Mouse (Mus musculus): Measurements from ENCODE around the gene Zfp977. TPM values are rescaled to one million over a fixed set of nuclear protein-coding genes. Genes with fewer than 3 reads are reported as not detected.
"Not testable (repeated sequence)": the region's sequence is repeated elsewhere in the genome, so short reads cannot be mapped to it uniquely, and the experiment has no call there.

Gene Zfp977
- polyA plus RNA-seq (2015; fragmentation: Nextera tagmentation; extraction: Ambion mirVana): 1.4 and 1.5 TPM in 2 replicates

DNA sequence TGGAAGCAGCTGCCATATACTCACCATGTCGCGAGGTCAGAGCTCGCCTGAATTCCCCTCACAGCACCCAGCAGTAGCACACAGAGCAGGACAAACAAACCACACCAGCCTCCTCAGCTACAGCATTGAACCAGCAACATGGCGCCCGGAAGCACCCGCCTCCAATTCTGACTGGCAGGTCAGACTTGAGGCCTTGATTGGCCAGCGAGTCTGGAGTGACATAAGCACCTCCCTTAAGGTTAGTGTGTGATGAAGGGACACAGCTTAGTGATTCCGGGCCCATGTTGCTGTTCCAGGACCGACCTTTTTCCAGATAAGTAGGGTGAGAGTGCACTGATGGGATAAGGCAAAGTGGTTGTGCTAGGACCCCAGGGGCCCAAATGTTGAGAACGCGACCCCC is at the start of gene Zfp977:
TSS of gene Zfp977 (minus strand) at position 135 of the 400 bp plus-strand sequence.
- H3K4me2 ChIP-seq (replicated peaks); H3K36me3 ChIP-seq; H3K27ac ChIP-seq (replicated peaks); H3K4me3 ChIP-seq (replicated peaks); H3K27me3 ChIP-seq; ATAC-seq (ENCODE audit: insufficient number of reproducible peaks, low FRiP score, low TSS enrichment, low read depth); H3K4me1 ChIP-seq; H3K9ac ChIP-seq: not testable (repeated sequence)
- WGBS: 85% methylated on average over 11 of the region's 11 CpGs
- H3K9me3 ChIP-seq (replicated peaks): peaks cover 12% of the 10 kb centered on the region; the same call in 1 of the 2 replicates

DNA sequence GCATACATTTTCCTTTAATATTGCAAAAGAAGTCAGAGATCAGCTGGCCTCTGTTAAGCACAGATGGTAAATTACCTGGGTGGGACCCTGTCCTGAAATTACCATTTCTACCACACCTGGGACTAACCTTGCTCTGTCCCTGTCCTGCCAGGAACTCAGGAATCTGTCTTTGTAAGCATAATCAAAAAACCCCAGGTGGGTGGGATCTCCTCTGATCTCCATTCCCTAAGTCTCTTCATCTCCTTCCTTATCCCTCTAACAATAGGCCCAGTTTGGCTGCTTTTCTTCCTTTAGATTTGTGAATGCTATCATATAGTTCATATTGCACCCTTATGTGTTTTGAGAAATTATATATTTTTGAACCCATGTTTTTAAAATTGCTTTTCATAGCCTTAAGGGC is 38.7 kb upstream of the Zfp977 start:
- not testable (repeated sequence) for H3K9me3 ChIP-seq (replicated peaks); H3K4me1 ChIP-seq; H3K4me3 ChIP-seq (replicated peaks); H3K36me3 ChIP-seq; ATAC-seq (ENCODE audit: insufficient number of reproducible peaks, low FRiP score, low TSS enrichment, low read depth); H3K27me3 ChIP-seq; H3K9ac ChIP-seq; H3K4me2 ChIP-seq (replicated peaks); H3K27ac ChIP-seq (replicated peaks)

DNA sequence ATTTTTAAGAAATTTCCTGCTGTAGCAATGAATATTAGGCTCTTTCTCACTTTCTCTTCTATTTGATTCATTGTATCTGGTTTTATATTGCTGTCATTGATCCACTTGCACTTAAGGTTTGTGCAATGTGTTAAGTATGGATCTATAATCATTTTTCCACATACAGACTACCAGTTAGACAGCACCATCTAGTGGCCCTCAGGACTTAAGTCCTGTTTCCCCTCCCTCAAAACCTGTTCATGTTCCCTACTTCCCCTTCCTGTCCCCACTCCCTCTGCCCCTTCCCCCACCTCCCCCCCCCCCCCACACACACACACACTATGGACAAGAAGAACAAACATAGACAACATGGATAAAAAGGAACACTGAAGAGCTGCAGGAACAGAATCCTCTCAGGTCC is 3.3 kb upstream of the Zfp977 start:
- H3K36me3 ChIP-seq; H3K27ac ChIP-seq (replicated peaks); H3K9ac ChIP-seq; ATAC-seq (ENCODE audit: insufficient number of reproducible peaks, low FRiP score, low TSS enrichment, low read depth); H3K4me2 ChIP-seq (replicated peaks); H3K27me3 ChIP-seq; H3K4me1 ChIP-seq; H3K4me3 ChIP-seq (replicated peaks): not testable (repeated sequence)
- peaks cover 13% of the 10 kb centered on the region; the same call in 1 of the 2 replicates for H3K9me3 ChIP-seq (replicated peaks)

DNA sequence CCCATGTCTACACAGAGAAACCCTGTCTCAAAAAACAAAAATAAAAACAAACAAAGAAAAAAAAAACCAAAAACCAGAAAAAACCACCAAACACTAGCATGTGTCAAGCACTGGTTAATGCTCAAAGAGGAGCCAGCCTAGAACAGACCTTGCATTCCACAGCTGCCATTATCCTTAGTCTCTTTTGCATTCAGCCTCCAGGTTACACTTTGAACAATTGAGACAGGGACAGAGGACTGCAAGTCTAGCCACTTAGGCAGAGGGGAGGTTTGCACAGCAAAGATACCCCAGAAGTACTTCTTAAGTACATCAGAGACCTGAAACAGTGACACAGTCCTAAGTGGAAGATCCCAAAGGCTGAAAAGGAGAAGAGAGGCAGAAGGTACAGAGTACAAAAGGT is 1.0 kb downstream of the Zfp977 start:
- H3K4me2 ChIP-seq (replicated peaks); H3K9me3 ChIP-seq (replicated peaks); ATAC-seq (ENCODE audit: insufficient number of reproducible peaks, low FRiP score, low TSS enrichment, low read depth); H3K36me3 ChIP-seq; H3K9ac ChIP-seq; H3K4me3 ChIP-seq (replicated peaks); H3K27ac ChIP-seq (replicated peaks); H3K4me1 ChIP-seq; H3K27me3 ChIP-seq: not testable (repeated sequence)

DNA sequence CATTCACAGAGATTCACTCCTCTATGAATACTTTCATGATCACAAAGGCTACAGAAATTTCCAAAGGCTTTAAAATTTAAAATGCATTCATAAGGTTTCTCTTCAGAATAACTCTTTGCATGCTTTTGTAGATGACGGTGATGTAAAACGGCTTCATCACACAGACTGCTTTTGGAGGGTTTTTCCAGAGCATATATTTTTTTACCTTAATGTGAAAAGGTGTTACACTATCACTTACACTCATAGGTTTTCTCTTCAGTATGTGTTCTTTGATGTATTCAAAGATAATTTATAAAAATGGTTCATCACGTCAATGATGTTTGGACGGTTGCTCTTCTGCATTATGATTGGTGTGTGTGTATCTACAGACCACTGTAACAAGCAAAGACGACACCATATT is 13.9 kb downstream of the Zfp977 start, which contains the start of gene Gm21028:
TSS of gene Gm21028 (minus strand) at position 101 of the 400 bp plus-strand sequence.
- Histone ChIP-seq H3K9me3 (replicated peaks) (peaks cover 40% of the 10 kb centered on the region), H3K9ac (no peak within 1 kb of the TSS), H3K27ac (replicated peaks) (no peak within 1 kb of the TSS), H3K4me1 (no peaks in the 10 kb centered on the region), H3K4me2 (replicated peaks) (no peak within 1 kb of the TSS), H3K4me3 (replicated peaks) (no peak within 1 kb of the TSS), H3K36me3 (no peaks in the 10 kb centered on the region), H3K27me3 (no peaks in the 10 kb centered on the region)
- WGBS: 92% methylated on average over 5 of the region's 5 CpGs
- ATAC-seq (ENCODE audit: insufficient number of reproducible peaks, low FRiP score, low TSS enrichment, low read depth): no peak

DNA sequence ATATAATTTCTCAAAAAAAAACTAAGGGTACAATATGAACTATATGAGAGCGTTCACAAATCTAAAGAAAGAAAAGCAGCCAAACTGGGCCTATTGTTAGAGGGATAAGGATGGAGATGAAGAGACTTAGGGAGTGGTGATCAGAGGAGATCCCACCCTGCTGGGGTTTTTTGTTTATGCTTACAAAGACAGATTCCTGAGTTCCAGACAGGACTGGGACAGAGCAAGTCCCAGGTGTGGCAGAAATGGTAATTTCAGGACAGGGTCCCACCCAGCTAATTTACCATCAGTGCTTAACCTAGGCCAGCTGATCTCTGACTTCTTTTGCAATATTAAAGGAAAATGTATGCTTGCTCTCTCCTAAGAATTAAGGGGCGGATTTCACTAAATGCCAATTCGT is 40.6 kb downstream of the Zfp977 start:
- no peak for ATAC-seq (ENCODE audit: insufficient number of reproducible peaks, low FRiP score, low TSS enrichment, low read depth)
- no peak overlapping the region for H3K4me2 ChIP-seq (replicated peaks)
- H3K27ac ChIP-seq (replicated peaks): no peak overlapping the region
- H3K4me3 ChIP-seq (replicated peaks): no peak overlapping the region
- H3K4me1 ChIP-seq: no peaks in the 10 kb centered on the region
- 0 out of 2 replicates have a peak, but pooled peaks cover 7% of the 10 kb centered on the region for H3K9me3 ChIP-seq (replicated peaks)
- H3K9ac ChIP-seq: no peak overlapping the region
- no peaks in the 10 kb centered on the region for H3K36me3 ChIP-seq
- no peaks in the 10 kb centered on the region for H3K27me3 ChIP-seq
- WGBS: 65% methylated on average over 3 of the region's 3 CpGs

Small RNAs within 50 kb of the gene (microRNA-seq; reads per million reads assigned to microRNA genes)
- gene Gm24938 (ENCODE audit: borderline number of aligned reads): not detected

Other genes starting within 250 kb of the Zfp977 start
- gene 4933421I07Rik, start 144.4 kb downstream of the Zfp977 start, polyA plus RNA-seq (2015; fragmentation: Nextera tagmentation; extraction: Ambion mirVana): not detected in 2 replicates
- 9.0 and 9.7 TPM in 2 replicates for gene Zfp141, start 86.8 kb downstream of the Zfp977 start, polyA plus RNA-seq (2015; fragmentation: Nextera tagmentation; extraction: Ambion mirVana)
- not detected in 2 replicates for gene Gm21028, start 14.0 kb downstream of the Zfp977 start, polyA plus RNA-seq (2015; fragmentation: Nextera tagmentation; extraction: Ambion mirVana)
- 2.2 and 2.9 TPM in 2 replicates for gene Zfp976, start 50.0 kb upstream of the Zfp977 start, polyA plus RNA-seq (2015; fragmentation: Nextera tagmentation; extraction: Ambion mirVana)
- gene Zfp975, start 100.2 kb upstream of the Zfp977 start, polyA plus RNA-seq (2015; fragmentation: Nextera tagmentation; extraction: Ambion mirVana): 6.2 and 7.0 TPM in 2 replicates
- gene Gm17067, start 134.5 kb upstream of the Zfp977 start, polyA plus RNA-seq (2015; fragmentation: Nextera tagmentation; extraction: Ambion mirVana): not detected in 2 replicates
- gene Vmn2r62, start 201.0 kb upstream of the Zfp977 start, polyA plus RNA-seq (2015; fragmentation: Nextera tagmentation; extraction: Ambion mirVana): not detected in 2 replicates